In genomic region chr5:108042061-108042460, GRCm38 (mm10) we compare ENCODE assay signal across 19 mouse cellular contexts.
"Had no signal": no experiment of that assay in that cellular context is flagged by ENCODE, and none has a peak within 500 bp of the region (broad histone marks: within the 10 kb centered on the region; RNA-seq: fewer than 3 reads in every experiment).

No protein-coding gene starts in this region.

- H3K4me2 ChIP-seq: liver, embryonic 12.5 days; lung, embryonic 14.5 days; midbrain, embryonic 12.5 days; neural tube, embryonic 13.5 days; neural tube, embryonic 15.5 days had no signal

- H3K4me1 ChIP-seq: liver, embryonic 12.5 days; midbrain, embryonic 12.5 days; neural tube, embryonic 13.5 days; neural tube, embryonic 15.5 days had no signal

- H3K4me3 ChIP-seq: liver, embryonic 12.5 days; midbrain, embryonic 12.5 days; myocyte; neural tube, embryonic 13.5 days; neural tube, embryonic 15.5 days had no signal

- H3K27me3 ChIP-seq: liver, embryonic 12.5 days; midbrain, embryonic 12.5 days; neural tube, embryonic 13.5 days; neural tube, embryonic 15.5 days had no signal

- ATAC-seq: liver, embryonic 12.5 days; midbrain, embryonic 16.5 days had no signal

- H3K27ac ChIP-seq: liver, embryonic 12.5 days; liver, embryonic 14.5 days; midbrain, embryonic 12.5 days; neural tube, embryonic 13.5 days; neural tube, embryonic 15.5 days had no signal

- H3K9me3 ChIP-seq: liver, embryonic 12.5 days; midbrain, embryonic 12.5 days; neural tube, embryonic 13.5 days; neural tube, embryonic 15.5 days had no signal

- H3K9ac ChIP-seq: liver, embryonic 12.5 days; liver, embryonic 14.5 days; lung, embryonic 14.5 days; midbrain, embryonic 12.5 days; neural tube, embryonic 13.5 days; neural tube, embryonic 15.5 days had no signal

- DNase-seq: lung, adult 18-20 months; lung, embryonic 14.5 days; lung, postnatal 10 days; lung, postnatal 4 days; retina, postnatal 1 day; right cerebral cortex, adult 18-20 months; right cerebral cortex, postnatal 25 days; right cerebral cortex, postnatal 4 days; spleen, adult 18-20 months; thymus, adult 18-20 months; thymus, postnatal 14 days; thymus, postnatal 36 days had no signal

- H3K36me3 ChIP-seq: liver, embryonic 12.5 days; midbrain, embryonic 12.5 days; neural tube, embryonic 13.5 days; neural tube, embryonic 15.5 days had no signal
